Mouse (Mus musculus): ENCODE measurements around the gene Klhl42. TPM values are rescaled to one million over a fixed set of nuclear protein-coding genes. Genes with fewer than 3 reads are reported as not detected.

The Klhl42 gene
- total RNA-seq, 1 experiment from 2014 or later: 14.9 TPM

DNA sequence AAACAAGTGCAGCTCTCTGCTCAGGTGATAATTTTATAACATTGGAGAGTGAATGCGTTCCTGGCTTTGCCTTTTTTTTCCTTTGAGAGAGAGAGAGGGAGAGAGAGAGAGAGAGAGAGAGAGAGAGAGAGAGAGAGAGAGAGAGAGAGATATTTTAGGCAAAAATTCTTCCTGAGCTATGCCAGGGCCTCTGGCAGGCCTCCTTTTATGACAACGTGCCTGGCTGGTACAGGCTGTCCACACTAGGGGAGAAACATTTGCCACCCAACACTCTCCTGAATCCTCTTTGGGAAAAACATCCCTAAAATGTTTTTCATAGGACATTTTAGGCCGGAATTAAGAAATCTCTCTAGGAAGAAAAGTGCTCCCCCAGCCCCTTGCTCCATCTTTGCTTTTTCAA lies 47.1 kb downstream of the Klhl42 start:
- no peak for ATAC-seq (ENCODE audit: extremely low read depth, insufficient number of reproducible peaks, low FRiP score, poor library complexity, severe bottlenecking)

DNA sequence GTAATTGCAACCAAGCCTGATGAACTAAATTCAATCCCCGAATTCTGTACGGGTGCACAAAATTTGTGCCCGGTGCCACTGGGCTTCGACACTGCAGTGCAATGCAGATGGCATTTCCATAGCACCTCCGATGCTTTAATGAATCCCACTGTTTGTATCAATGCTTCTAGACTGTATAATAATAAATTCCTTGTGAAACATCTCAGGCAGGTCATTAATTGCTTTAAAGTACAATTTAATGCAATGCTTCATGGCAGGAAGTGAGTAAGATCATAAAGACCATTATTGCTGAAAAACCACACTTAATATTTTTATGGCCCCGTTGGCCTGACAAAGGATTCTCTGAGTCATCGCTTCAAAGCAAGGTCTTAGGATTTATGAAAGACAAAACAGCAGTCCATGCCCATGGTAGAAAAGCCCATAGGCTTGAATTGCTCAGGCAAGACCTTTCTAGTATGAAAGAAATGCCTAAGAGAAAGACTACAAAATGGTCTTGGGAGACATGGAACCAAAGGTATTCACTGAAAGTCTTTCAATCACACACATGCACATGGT lies 49.5 kb downstream of the Klhl42 start:
- no peak for ATAC-seq (ENCODE audit: extremely low read depth, insufficient number of reproducible peaks, low FRiP score, poor library complexity, severe bottlenecking)

DNA sequence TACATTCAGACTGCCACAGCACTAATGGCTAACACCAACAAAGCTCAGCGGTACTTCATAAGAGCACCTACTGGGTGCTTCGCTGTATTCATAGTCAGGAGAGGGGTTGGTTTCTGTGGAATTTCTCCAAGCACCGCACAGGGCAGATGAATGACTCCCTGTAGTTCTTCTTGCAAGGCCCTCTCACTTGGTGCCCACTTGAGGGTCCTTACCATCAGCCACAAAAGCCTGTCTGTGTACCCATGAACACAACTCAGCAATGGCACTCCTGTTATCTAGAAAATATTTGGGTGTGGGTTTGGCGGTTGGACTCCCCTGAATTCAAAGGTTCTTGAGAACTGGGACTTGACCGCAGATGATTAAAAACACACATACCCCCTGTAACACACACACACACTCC lies 53.5 kb downstream of the Klhl42 start:
- ATAC-seq (ENCODE audit: extremely low read depth, insufficient number of reproducible peaks, low FRiP score, poor library complexity, severe bottlenecking): no peak

DNA sequence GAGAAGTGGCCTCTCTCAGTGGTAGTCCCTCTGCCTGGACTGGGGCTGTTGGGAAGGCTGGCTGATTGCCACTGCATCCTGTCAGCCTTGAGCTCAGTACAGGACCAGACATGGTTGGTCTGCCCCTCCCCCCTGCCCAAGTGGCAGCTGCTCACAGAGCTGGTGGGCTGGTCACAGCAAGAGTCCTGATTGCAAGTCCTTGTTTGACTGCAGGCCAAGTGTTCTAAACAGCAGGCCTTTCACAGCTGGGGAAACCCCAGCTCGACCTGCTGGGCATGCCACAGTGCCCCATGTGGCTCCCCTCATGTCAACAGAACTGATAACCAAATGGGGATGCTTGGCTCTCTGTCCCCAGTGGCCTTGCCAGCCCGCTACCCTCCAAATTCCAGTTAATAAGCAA lies 54.1 kb downstream of the Klhl42 start:
- ATAC-seq (ENCODE audit: extremely low read depth, insufficient number of reproducible peaks, low FRiP score, poor library complexity, severe bottlenecking): no peak

DNA sequence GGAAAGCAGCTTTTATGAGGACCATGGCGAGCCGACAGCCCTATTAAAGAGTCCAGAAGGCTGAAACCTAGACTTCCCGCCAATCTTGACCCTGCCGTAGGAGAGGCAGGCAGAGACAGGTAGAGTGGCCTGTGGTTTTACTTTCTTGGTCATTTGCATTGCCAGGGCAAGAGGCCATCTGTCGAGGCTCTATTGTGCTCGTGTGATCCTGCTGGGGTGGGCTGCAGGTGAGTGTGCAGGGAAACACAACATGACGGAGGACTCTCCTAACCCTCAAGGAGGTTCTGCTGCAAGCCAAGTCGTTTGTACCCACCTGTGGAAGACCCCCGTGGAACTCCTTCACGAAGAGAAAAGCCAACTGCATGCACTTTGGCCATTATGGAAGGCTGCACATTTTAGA lies 54.6 kb downstream of the Klhl42 start:
- no peak for ATAC-seq (ENCODE audit: extremely low read depth, insufficient number of reproducible peaks, low FRiP score, poor library complexity, severe bottlenecking)

DNA sequence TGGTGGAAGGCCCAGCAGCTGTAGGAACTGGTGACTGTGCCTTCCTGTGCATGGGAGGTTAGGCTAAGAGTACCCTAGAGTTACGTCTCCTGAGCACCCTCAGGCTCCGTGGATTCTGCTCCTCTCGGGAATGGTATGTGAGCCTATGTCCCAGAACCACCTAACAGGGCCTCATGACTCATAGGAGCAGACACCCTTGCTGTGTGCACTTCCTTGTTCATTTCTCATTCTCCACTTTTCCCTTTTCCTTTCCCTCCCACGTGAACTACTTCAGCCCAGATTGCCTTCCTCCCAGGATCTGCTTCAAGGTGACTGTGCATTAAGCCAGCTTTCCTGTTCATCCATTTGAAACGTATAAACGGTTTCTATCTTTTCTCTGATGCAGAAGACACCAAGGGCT lies 59.9 kb downstream of the Klhl42 start:
- no peak for ATAC-seq (ENCODE audit: extremely low read depth, insufficient number of reproducible peaks, low FRiP score, poor library complexity, severe bottlenecking)

DNA sequence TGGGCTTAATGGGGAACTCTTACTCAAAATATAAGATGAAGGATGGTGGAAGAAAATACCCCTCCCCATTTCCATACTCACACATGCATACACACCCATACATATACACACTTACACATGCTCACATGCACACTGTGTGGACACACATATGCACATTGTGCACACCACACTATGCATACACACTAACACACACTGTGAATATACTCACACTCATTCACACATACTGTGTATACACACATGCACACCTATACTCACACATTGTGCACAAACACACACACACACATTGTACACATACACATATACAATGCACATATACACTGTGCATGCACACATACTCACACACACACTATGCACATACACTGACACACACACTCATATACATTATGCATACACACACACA lies 60.7 kb downstream of the Klhl42 start:
- ATAC-seq (ENCODE audit: extremely low read depth, insufficient number of reproducible peaks, low FRiP score, poor library complexity, severe bottlenecking): no peak

DNA sequence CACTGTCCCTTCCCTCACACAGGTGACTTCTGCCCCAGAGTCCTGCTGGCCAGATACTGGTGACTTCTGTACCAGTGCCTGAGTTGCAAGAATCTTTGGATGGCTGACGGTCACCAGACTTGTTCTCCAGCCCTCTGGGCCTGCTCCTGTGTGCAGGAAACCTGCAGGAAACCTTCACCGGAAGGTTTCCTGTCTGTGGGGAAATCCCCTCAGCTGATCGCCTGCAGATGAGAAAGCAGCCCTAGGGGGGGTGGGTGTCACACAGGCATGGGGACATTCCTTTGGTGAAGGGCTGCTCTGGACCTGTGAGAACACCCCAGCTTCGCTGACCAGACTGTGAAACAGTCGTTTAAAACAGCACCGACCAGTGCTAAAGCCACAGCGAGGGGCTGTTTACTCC lies 63.9 kb downstream of the Klhl42 start:
- ATAC-seq (ENCODE audit: extremely low read depth, insufficient number of reproducible peaks, low FRiP score, poor library complexity, severe bottlenecking): no peak

DNA sequence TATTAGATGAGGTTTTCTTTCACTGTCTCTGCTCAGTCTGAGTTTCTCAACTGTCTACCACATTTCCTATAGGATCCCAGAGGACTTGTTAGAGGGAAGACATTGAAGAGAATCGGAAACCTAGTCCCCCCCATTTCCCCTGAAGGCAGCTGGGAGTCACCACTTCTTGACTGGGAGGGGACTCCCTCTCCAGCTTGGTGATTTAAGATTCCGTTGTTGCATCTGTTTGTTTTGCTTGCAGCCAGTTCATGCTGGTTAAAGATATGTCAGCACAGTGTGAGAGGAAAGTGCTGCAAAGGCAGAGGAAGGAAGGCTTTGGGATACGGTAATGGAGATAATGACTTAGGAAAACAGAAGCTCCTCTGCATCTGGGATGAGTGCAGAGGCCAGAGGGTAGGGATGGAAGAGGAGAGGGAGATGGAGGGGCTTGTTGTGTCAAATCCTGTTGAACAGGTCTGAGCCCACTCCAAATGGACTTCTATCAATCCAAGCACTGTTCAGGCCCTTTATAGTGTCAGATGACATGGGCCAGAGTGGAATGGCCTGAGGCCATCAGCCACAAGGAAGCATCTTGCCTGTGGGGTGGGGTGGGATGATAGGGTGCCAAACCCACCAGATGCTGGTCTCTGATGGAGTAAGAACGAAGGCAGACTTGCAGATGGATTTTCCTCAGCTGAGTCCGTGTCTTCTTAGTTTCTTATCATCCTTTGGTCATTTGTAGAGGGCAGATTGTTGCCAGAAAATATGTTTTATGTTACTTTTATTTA lies 70.8 kb downstream of the Klhl42 start:
- ATAC-seq (ENCODE audit: extremely low read depth, insufficient number of reproducible peaks, low FRiP score, poor library complexity, severe bottlenecking): no peak

Other genes with a start within 250 kb of the Klhl42 start
- not detected in 2 replicates for gene Smco2, start 241.3 kb upstream of the Klhl42 start, total RNA-seq (2017)
- gene Ppfibp1, start 202.9 kb upstream of the Klhl42 start, total RNA-seq (2017): 4.5 and 4.9 TPM in 2 replicates
- gene 1700034J05Rik, start 137.0 kb upstream of the Klhl42 start, total RNA-seq (2017): not detected in 2 replicates
- 0.49 and 0.70 TPM in 2 replicates for gene Rep15, start 58.8 kb upstream of the Klhl42 start, total RNA-seq (2017)
- 40.4 and 46.9 TPM in 2 replicates for gene Mrps35, start 48.6 kb upstream of the Klhl42 start, total RNA-seq (2017)
- not detected in 2 replicates for gene Mansc4, start 4.3 kb upstream of the Klhl42 start, total RNA-seq (2017)
- not detected in 2 replicates for gene Pthlh, start 172.8 kb downstream of the Klhl42 start, total RNA-seq (2017)

All from neutrophil, adult 5-6 weeks (primary cell).